Mouse (Mus musculus) stomach, postnatal 0 days (tissue): ENCODE measurements at regions not wholly inside any gene's neighbourhood (a gene's known extent, or its start where the extent isn't known, plus 50 kb on each side); places are given as distances from the start of the nearest gene placed in this dataset.

ENCODE experiments used
- ATAC-seq: fragments of 200-750 bp; cut with Nextera tagmentation; 2 replicates; pipeline ENCODE4 v1.8.0; 2017; ENCODE audit not compliant: low FRiP score, low TSS enrichment
- DNase-seq: peaks from one replicate; pipeline ENCODE4 v3.0.0-alpha.2; 2016; ENCODE audit warnings: low spot score
- H3K27ac ChIP-seq: fragments of 300-500 bp; sonication (generic); replicated peaks from 2 replicates; pipeline ENCODE4 v1.5.1; 2014; ENCODE audit warnings: mild to moderate bottlenecking, control low read depth
- H3K27me3 ChIP-seq: fragments of 300-500 bp; sonication (generic); 2 replicates; pipeline ENCODE4 v1.6.1; 2014; ENCODE audit warnings: low read length; ENCODE audit not compliant: control insufficient read depth, insufficient read depth
- H3K36me3 ChIP-seq: fragments of 300-500 bp; sonication (generic); 2 replicates; pipeline ENCODE4 v1.6.1; 2014; ENCODE audit warnings: low read length, mixed read lengths; ENCODE audit not compliant: control insufficient read depth, insufficient read depth
- H3K4me1 ChIP-seq: fragments of 300-500 bp; sonication (generic); replicated peaks from 2 replicates; pipeline ENCODE4 v1.6.1; 2014; ENCODE audit warnings: antibody characterized with exemption; ENCODE audit not compliant: control insufficient read depth, insufficient read depth
- H3K4me2 ChIP-seq: fragments of 300-500 bp; sonication (generic); replicated peaks from 2 replicates; pipeline ENCODE4 v1.6.1; 2014; ENCODE audit warnings: low read depth, mild to moderate bottlenecking, control low read depth, moderate library complexity
- H3K4me3 ChIP-seq: fragments of 300-500 bp; sonication (generic); 2 replicates; pipeline ENCODE4 v1.5.1; 2014; ENCODE audit warnings: low read depth, low read length, control low read depth
- H3K9ac ChIP-seq: fragments of 300-500 bp; sonication (generic); 2 replicates; pipeline ENCODE4 v1.6.1; 2014; ENCODE audit warnings: mild to moderate bottlenecking, low read length, control low read depth, mixed read lengths
- H3K9me3 ChIP-seq: fragments of 300-500 bp; sonication (generic); 2 replicates; pipeline ENCODE4 v1.6.1; 2016; ENCODE audit warnings: low read length; ENCODE audit not compliant: control insufficient read depth
- CTCF ChIP-seq: IDR thresholded peaks from 2 replicates; pipeline ENCODE4 v1.5.1; 2016; ENCODE audit warnings: antibody characterized with exemption, low read depth, mild to moderate bottlenecking, moderate library complexity
- EP300 ChIP-seq: optimal IDR thresholded peaks from 2 replicates; pipeline ENCODE3; 2016; ENCODE audit warnings: antibody characterized with exemption
- WGBS: fragments of 180-500 bp; shearing (Covaris S2); extraction: QIAGEN DNeasy Blood & Tissue Kit; methylation state at CpG from one replicate; pipeline ENCODE4 v1.1.7; 2014; 5-methylcytosine and 5-hydroxymethylcytosine counted together

GRCm38 (mm10) chr7:113146526-113146925, 60.7 kb upstream of the Arntl start:
- Histone ChIP-seq H3K27ac (no peak overlapping the region), H3K27me3 (no peaks in the 10 kb centered on the region), H3K9me3 (no peaks in the 10 kb centered on the region), H3K4me3 (no peak overlapping the region), H3K9ac (no peak overlapping the region), H3K4me2 (no peak overlapping the region), H3K36me3 (no peaks in the 10 kb centered on the region), H3K4me1 (peaks cover 6% of the 10 kb centered on the region)
- ATAC-seq (no peak), DNase-seq (no peak)
- TF ChIP-seq EP300: no peak
- TF ChIP-seq CTCF: no peak
- WGBS: 76% methylated on average over 9 of the region's 9 CpGs

- Histone ChIP-seq H3K4me2 (no peak overlapping the region), H3K36me3 (no peaks in the 10 kb centered on the region), H3K9me3 (no peaks in the 10 kb centered on the region), H3K27me3 (no peaks in the 10 kb centered on the region), H3K27ac (0 out of 2 replicates have a peak overlapping the region, but pooled peaks have one; percentile 14), H3K4me1 (peaks cover 7% of the 10 kb centered on the region), H3K4me3 (no peak overlapping the region), H3K9ac (no peak overlapping the region)
- ATAC-seq (no peak), DNase-seq (no peak)
- TF ChIP-seq CTCF (no peak), EP300 (no peak)
- WGBS: 40% methylated on average over 16 of the region's 16 CpGs
Measured at GRCm38 (mm10) chr7:113147391-113148332, 59.6 kb upstream of the Arntl start.

GRCm38 (mm10) chr7:113148700-113149099, 58.6 kb upstream of the Arntl start:
- Histone ChIP-seq H3K27me3 (no peaks in the 10 kb centered on the region), H3K36me3 (no peaks in the 10 kb centered on the region), H3K4me1 (peaks cover 7% of the 10 kb centered on the region), H3K9ac (no peak overlapping the region), H3K9me3 (no peaks in the 10 kb centered on the region), H3K4me3 (no peak overlapping the region), H3K4me2 (no peak overlapping the region), H3K27ac (no peak overlapping the region)
- no peak for TF ChIP-seq EP300
- TF ChIP-seq CTCF: no peak
- no peak for ATAC-seq
- 82% methylated on average over 6 of the region's 6 CpGs for WGBS
- DNase-seq: no peak

- ATAC-seq (no peak), DNase-seq (no peak)
- no peak overlapping the region for H3K9ac ChIP-seq
- H3K36me3 ChIP-seq: no peaks in the 10 kb centered on the region
- H3K4me3 ChIP-seq: no peak overlapping the region
- no peak overlapping the region for H3K4me2 ChIP-seq
- no peak overlapping the region for H3K27ac ChIP-seq
- H3K4me1 ChIP-seq: peaks cover 7% of the 10 kb centered on the region
- WGBS: 82% methylated on average over 4 of the region's 4 CpGs
- H3K9me3 ChIP-seq: no peaks in the 10 kb centered on the region
- no peaks in the 10 kb centered on the region for H3K27me3 ChIP-seq
- TF ChIP-seq CTCF (no peak), EP300 (no peak)
Measured at GRCm38 (mm10) chr7:113149966-113150470, 57.2 kb upstream of the Arntl start.

GRCm38 (mm10) chr7:113150789-113151188, 56.5 kb upstream of the Arntl start:
- no peak overlapping the region for H3K9ac ChIP-seq
- TF ChIP-seq CTCF (no peak), EP300 (no peak)
- no peaks in the 10 kb centered on the region for H3K27me3 ChIP-seq
- ATAC-seq (no peak), DNase-seq (no peak)
- H3K4me2 ChIP-seq: no peak overlapping the region
- H3K27ac ChIP-seq: peak overlapping the region; percentile 75; the same call in 1 of the 2 replicates
- no peak overlapping the region for H3K4me3 ChIP-seq
- H3K9me3 ChIP-seq: no peaks in the 10 kb centered on the region
- H3K4me1 ChIP-seq: peaks cover 7% of the 10 kb centered on the region
- H3K36me3 ChIP-seq: no peaks in the 10 kb centered on the region
- WGBS: 27% methylated on average over 6 of the region's 6 CpGs

- TF ChIP-seq EP300 (no peak), CTCF (no peak)
- H3K9ac ChIP-seq: no peak overlapping the region
- WGBS: 42% methylated on average over 6 of the region's 6 CpGs
- H3K36me3 ChIP-seq: no peaks in the 10 kb centered on the region
- no peaks in the 10 kb centered on the region for H3K27me3 ChIP-seq
- H3K4me1 ChIP-seq: peaks cover 7% of the 10 kb centered on the region
- H3K27ac ChIP-seq: peak overlapping the region; percentile 75
- no peak overlapping the region for H3K4me3 ChIP-seq
- ATAC-seq (peak; percentile 71; the same call in 1 of the 2 replicates), DNase-seq (peak; percentile 29)
- no peaks in the 10 kb centered on the region for H3K9me3 ChIP-seq
- H3K4me2 ChIP-seq: no peak overlapping the region
Measured at GRCm38 (mm10) chr7:113151499-113151898, 55.8 kb upstream of the Arntl start.
